Mouse (Mus musculus) neural tube, embryonic 13.5 days (tissue): ENCODE results near the gene Baz1b. TPM values are rescaled to one million over a fixed set of nuclear protein-coding genes. Genes with fewer than 3 reads are reported as not detected.
A peak's percentile ranks its signal among the peaks of the same experiment; 100 is the strongest.

Source experiments
- ATAC-seq: fragments of 200-750 bp; cut with Nextera tagmentation; 2 replicates; pipeline ENCODE4 v1.8.0; 2017; ENCODE audit warnings: low read depth, mild to moderate bottlenecking, moderate TSS enrichment, moderate library complexity
- H3K27ac ChIP-seq: fragments of 300-500 bp; sonication (generic); replicated peaks from 2 replicates; pipeline ENCODE4 v1.5.1; 2015; ENCODE audit warnings: moderate library complexity, mild to moderate bottlenecking, inconsistent platforms
- H3K27me3 ChIP-seq: fragments of 300-500 bp; sonication (generic); 2 replicates; pipeline ENCODE4 v1.6.1; 2015; ENCODE audit warnings: mild to moderate bottlenecking, inconsistent platforms
- H3K36me3 ChIP-seq: fragments of 300-500 bp; sonication (generic); 2 replicates; pipeline ENCODE4 v1.6.1; 2015; ENCODE audit warnings: mild to moderate bottlenecking, inconsistent platforms
- H3K4me1 ChIP-seq: fragments of 300-500 bp; sonication (generic); replicated peaks from 2 replicates; pipeline ENCODE4 v1.6.1; 2015; ENCODE audit warnings: inconsistent platforms
- H3K4me2 ChIP-seq: fragments of 300-500 bp; sonication (generic); 2 replicates; pipeline ENCODE4 v1.6.1; 2015; ENCODE audit warnings: inconsistent platforms, mild to moderate bottlenecking, moderate library complexity
- H3K4me3 ChIP-seq: fragments of 300-500 bp; sonication (generic); 2 replicates; pipeline ENCODE4 v1.5.1; 2015; ENCODE audit warnings: mild to moderate bottlenecking, inconsistent platforms
- H3K9ac ChIP-seq: fragments of 300-500 bp; sonication (generic); 2 replicates; pipeline ENCODE4 v1.6.1; 2015; ENCODE audit warnings: moderate library complexity, mild to moderate bottlenecking, inconsistent platforms
- H3K9me3 ChIP-seq: fragments of 300-500 bp; sonication (generic); 2 replicates; pipeline ENCODE4 v1.6.1; 2016; ENCODE audit warnings: inconsistent platforms
- WGBS: fragments of 180-500 bp; shearing (Covaris S2); methylation state at CpG from one replicate; pipeline ENCODE4 v1.1.7; 2015; 5-methylcytosine and 5-hydroxymethylcytosine counted together
- polyA plus RNA-seq: library from polyadenylated mRNA; unstranded; fragments of >200 nt; fragmentation: Nextera tagmentation; extraction: Ambion mirVana; gene quantifications from 2 replicates; pipeline ENCODE4 v1.2.1, GENCODE M21; 2015

Gene Baz1b
- polyA plus RNA-seq, 1 experiment from 2014 or later: 32.0 TPM

DNA sequence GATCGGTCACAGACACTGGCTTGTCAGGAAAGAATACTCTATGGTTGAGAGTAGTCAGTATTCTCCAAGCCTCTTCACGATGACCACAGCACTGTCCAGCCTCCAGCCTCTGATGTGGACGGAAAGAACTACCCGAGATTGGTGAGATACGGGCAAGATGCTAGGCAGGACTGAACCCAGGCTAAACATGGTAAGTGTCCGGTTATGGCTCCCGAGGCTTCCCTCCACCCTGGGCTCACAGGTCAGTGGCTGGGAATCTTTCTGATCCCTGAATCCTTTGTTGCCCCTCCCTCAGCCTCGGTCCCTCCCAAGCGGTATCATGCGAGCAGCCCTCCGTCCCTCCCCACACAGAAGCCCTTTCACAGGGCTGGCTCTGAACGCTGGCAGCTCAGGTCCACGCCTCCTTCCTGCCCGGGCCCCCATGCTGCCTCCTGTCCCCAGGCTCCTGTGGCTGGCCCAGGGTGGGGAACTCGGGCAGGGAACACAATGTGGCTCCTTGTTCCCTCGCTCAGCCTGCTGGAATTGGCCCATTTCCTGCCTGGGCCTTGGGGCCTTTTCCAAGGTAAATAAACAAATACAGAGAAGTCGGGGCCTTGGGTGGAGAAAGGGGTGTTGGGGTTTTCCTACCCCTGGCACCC lies 76.9 kb downstream of the Baz1b start:
- no peaks in the 10 kb centered on the region for H3K9me3 ChIP-seq
- H3K4me1 ChIP-seq: peaks cover 29% of the 10 kb centered on the region
- no peak overlapping the region for H3K4me3 ChIP-seq
- H3K27ac ChIP-seq: peak overlapping the region; percentile 78
- H3K4me2 ChIP-seq: peak overlapping the region; percentile 38
- no peaks in the 10 kb centered on the region for H3K36me3 ChIP-seq
- no peaks in the 10 kb centered on the region for H3K27me3 ChIP-seq
- H3K9ac ChIP-seq: 0 out of 2 replicates have a peak overlapping the region, but pooled peaks have one; percentile 5
- WGBS: 20% methylated on average over 17 of the region's 17 CpGs
- peak; percentile 94 for ATAC-seq

- Histone ChIP-seq H3K9me3 (no peaks in the 10 kb centered on the region), H3K4me3 (no peak overlapping the region), H3K4me2 (peak overlapping the region; percentile 38), H3K4me1 (peaks cover 26% of the 10 kb centered on the region), H3K36me3 (no peaks in the 10 kb centered on the region), H3K27ac (peak overlapping the region; percentile 78), H3K27me3 (no peaks in the 10 kb centered on the region), H3K9ac (no peak overlapping the region)
- peak; percentile 64 for ATAC-seq
- 47% methylated on average over 9 of the region's 9 CpGs for WGBS
These were observed 77.5 kb downstream of the Baz1b start for GRCm38 (mm10) chr5:135264548-135264947.

- no peak overlapping the region for H3K9ac ChIP-seq
- H3K36me3 ChIP-seq: no peaks in the 10 kb centered on the region
- ATAC-seq: no peak
- no peaks in the 10 kb centered on the region for H3K9me3 ChIP-seq
- no peak overlapping the region for H3K4me2 ChIP-seq
- H3K27me3 ChIP-seq: no peaks in the 10 kb centered on the region
- no peak overlapping the region for H3K27ac ChIP-seq
- WGBS: 75% methylated on average over 8 of the region's 8 CpGs
- H3K4me3 ChIP-seq: no peak overlapping the region
- H3K4me1 ChIP-seq: peaks cover 18% of the 10 kb centered on the region
These were observed 82.4 kb downstream of the Baz1b start for GRCm38 (mm10) chr5:135269451-135269850.

GRCm38 (mm10) chr5:135270361-135270760 lies 83.3 kb downstream of the Baz1b start:
- Histone ChIP-seq H3K27me3 (no peaks in the 10 kb centered on the region), H3K27ac (no peak overlapping the region), H3K4me3 (no peak overlapping the region), H3K4me1 (peaks cover 20% of the 10 kb centered on the region), H3K9ac (no peak overlapping the region), H3K4me2 (no peak overlapping the region), H3K9me3 (no peaks in the 10 kb centered on the region), H3K36me3 (no peaks in the 10 kb centered on the region)
- WGBS: 83% methylated on average over 4 of the region's 4 CpGs
- ATAC-seq: no peak

- H3K36me3 ChIP-seq: no peaks in the 10 kb centered on the region
- WGBS: 50% methylated on average over 12 of the region's 12 CpGs
- H3K9me3 ChIP-seq: no peaks in the 10 kb centered on the region
- no peak overlapping the region for H3K4me3 ChIP-seq
- no peak overlapping the region for H3K4me2 ChIP-seq
- H3K27me3 ChIP-seq: peaks cover 8% of the 10 kb centered on the region
- no peak overlapping the region for H3K9ac ChIP-seq
- H3K4me1 ChIP-seq: peaks cover 30% of the 10 kb centered on the region
- ATAC-seq: peak; percentile 57; the same call in 1 of the 2 replicates
- H3K27ac ChIP-seq: peak overlapping the region; percentile 66
These were observed 84.6 kb downstream of the Baz1b start for GRCm38 (mm10) chr5:135271563-135272165.

GRCm38 (mm10) chr5:135274663-135275396 lies 87.8 kb downstream of the Baz1b start:
- peak; percentile 20; the same call in 1 of the 2 replicates for ATAC-seq
- H3K27ac ChIP-seq: peak overlapping the region; percentile 79
- WGBS: 8% methylated on average over 15 of the region's 15 CpGs
- H3K4me1 ChIP-seq: peaks cover 33% of the 10 kb centered on the region
- no peaks in the 10 kb centered on the region for H3K36me3 ChIP-seq
- no peaks in the 10 kb centered on the region for H3K9me3 ChIP-seq
- H3K4me2 ChIP-seq: peak overlapping the region; percentile 35
- H3K27me3 ChIP-seq: peaks cover 13% of the 10 kb centered on the region
- H3K4me3 ChIP-seq: no peak overlapping the region
- no peak overlapping the region for H3K9ac ChIP-seq

DNA sequence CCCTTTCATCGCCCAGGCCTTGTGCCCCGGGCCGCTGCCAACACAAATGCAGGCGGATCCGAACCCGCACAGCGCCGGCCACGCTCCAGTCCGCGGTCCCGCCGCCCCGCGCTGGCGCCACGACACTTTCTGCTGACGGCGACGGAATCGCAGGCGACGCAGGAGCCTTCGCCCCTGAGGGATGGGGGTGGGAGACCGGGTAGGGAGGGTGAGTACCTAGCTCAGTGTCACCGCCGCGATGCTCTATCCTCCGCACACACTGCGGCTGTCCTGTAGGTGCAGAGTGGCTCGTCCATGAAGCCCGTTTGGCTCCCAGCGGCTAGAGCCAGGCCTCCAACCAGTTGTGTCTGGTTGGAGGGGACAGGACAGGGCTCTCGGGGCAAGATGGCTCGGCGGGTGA lies 89.5 kb downstream of the Baz1b start:
- Histone ChIP-seq H3K36me3 (no peaks in the 10 kb centered on the region), H3K9me3 (no peaks in the 10 kb centered on the region), H3K27me3 (peaks cover 13% of the 10 kb centered on the region), H3K4me2 (peak overlapping the region; percentile 49), H3K4me1 (peaks cover 33% of the 10 kb centered on the region), H3K27ac (peak overlapping the region; percentile 18; the same call in 1 of the 2 replicates), H3K9ac (peak overlapping the region; percentile 54), H3K4me3 (peak overlapping the region; percentile 20)
- 4% methylated on average over 36 of the region's 36 CpGs for WGBS
- no peak for ATAC-seq

- Histone ChIP-seq H3K36me3 (no peaks in the 10 kb centered on the region), H3K27ac (no peak overlapping the region), H3K4me3 (no peak overlapping the region), H3K9ac (no peak overlapping the region), H3K4me2 (no peak overlapping the region), H3K9me3 (no peaks in the 10 kb centered on the region), H3K27me3 (peaks cover 13% of the 10 kb centered on the region), H3K4me1 (peaks cover 13% of the 10 kb centered on the region)
- 85% methylated on average over 9 of the region's 9 CpGs for WGBS
- ATAC-seq: no peak
These were observed 93.2 kb downstream of the Baz1b start for GRCm38 (mm10) chr5:135280226-135280625.

DNA sequence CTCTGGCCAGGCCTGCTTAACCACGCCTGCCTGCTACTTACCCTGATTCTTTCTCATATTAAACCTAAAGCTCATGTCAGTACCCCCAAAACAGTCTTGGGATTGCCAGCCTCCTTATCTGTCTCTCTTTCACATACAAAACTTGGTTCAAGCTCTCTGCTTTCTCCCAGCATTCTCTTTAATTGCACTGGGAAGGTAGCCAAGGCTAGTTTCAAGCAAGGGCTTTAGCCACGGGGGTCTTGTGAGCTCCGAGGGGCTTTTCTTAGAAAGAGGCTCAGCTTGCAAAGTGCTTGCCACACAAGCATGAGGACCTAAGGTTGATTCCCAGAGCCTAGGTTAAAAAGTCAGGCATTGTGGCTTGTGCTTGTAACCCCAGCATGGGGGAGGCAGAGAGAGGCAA lies 98.1 kb downstream of the Baz1b start:
- 57% methylated on average over 3 of the region's 3 CpGs for WGBS
- Histone ChIP-seq H3K9ac (no peak overlapping the region), H3K4me3 (no peak overlapping the region), H3K27ac (no peak overlapping the region), H3K4me1 (0 out of 2 replicates have a peak, but pooled peaks cover 3% of the 10 kb centered on the region), H3K9me3 (no peaks in the 10 kb centered on the region), H3K36me3 (no peaks in the 10 kb centered on the region), H3K27me3 (no peaks in the 10 kb centered on the region), H3K4me2 (no peak overlapping the region)
- no peak for ATAC-seq

GRCm38 (mm10) chr5:135286185-135286584 lies 99.1 kb downstream of the Baz1b start:
- Histone ChIP-seq H3K4me1 (peaks cover 3% of the 10 kb centered on the region; the same call in 1 of the 2 replicates), H3K4me2 (no peak overlapping the region)
- peak; percentile 76 for ATAC-seq

GRCm38 (mm10) chr5:135286926-135287325 lies 99.9 kb downstream of the Baz1b start:
- H3K27ac ChIP-seq: no peak overlapping the region
- H3K4me2 ChIP-seq: no peak overlapping the region
- no peaks in the 10 kb centered on the region for H3K27me3 ChIP-seq
- H3K4me1 ChIP-seq: peaks cover 3% of the 10 kb centered on the region; the same call in 1 of the 2 replicates
- ATAC-seq: no peak
- no peaks in the 10 kb centered on the region for H3K36me3 ChIP-seq
- WGBS: 86% methylated on average over 5 of the region's 5 CpGs
- H3K4me3 ChIP-seq: no peak overlapping the region
- no peak overlapping the region for H3K9ac ChIP-seq
- no peaks in the 10 kb centered on the region for H3K9me3 ChIP-seq

More at GRCm38 (mm10) chr5:135286185-135286584, 99.1 kb downstream of the Baz1b start:
- Histone ChIP-seq H3K36me3 (no peaks in the 10 kb centered on the region), H3K27me3 (no peaks in the 10 kb centered on the region), H3K9me3 (no peaks in the 10 kb centered on the region), H3K9ac (no peak overlapping the region), H3K4me3 (no peak overlapping the region), H3K27ac (no peak overlapping the region)
- WGBS: 2% methylated on average over 6 of the region's 6 CpGs

- no peaks in the 10 kb centered on the region for H3K36me3 ChIP-seq
- H3K4me2 ChIP-seq: no peak overlapping the region
- H3K9me3 ChIP-seq: no peaks in the 10 kb centered on the region
- H3K27me3 ChIP-seq: no peaks in the 10 kb centered on the region
- WGBS: 82% methylated on average over 6 of the region's 6 CpGs
- no peak overlapping the region for H3K27ac ChIP-seq
- H3K4me1 ChIP-seq: peaks cover 3% of the 10 kb centered on the region; the same call in 1 of the 2 replicates
- no peak overlapping the region for H3K4me3 ChIP-seq
- no peak overlapping the region for H3K9ac ChIP-seq
- ATAC-seq: no peak
These were observed 103.6 kb downstream of the Baz1b start for GRCm38 (mm10) chr5:135290703-135291102.
